Mouse (Mus musculus) common myeloid progenitor, adult 5-6 weeks (primary cell): Measurements from ENCODE around the gene Mgme1. TPM values are rescaled to one million over a fixed set of nuclear protein-coding genes. Genes with fewer than 3 reads are reported as not detected.

Experiments used
- ATAC-seq: replicated peaks from 2 replicates; pipeline ENCODE4 v1.8.0; 2016; ENCODE audit warnings: low read depth, mild to moderate bottlenecking, moderate TSS enrichment, inconsistent platforms; ENCODE audit not compliant: poor library complexity, severe bottlenecking
- total RNA-seq: library from RNA; stranded (forward); fragments of 200-1000, 187-1606 nt; gene quantifications from 2 replicates; pipeline ENCODE4 v1.2.3, GENCODE M21; 2017

The Mgme1 gene
- total RNA-seq, 1 experiment from 2014 or later, result 30.4 TPM

GRCm38 (mm10) chr2:144299749-144300669 is 29.5 kb downstream of the Mgme1 start:
- peak; percentile 49 for ATAC-seq

- peak; percentile 15 for ATAC-seq
Observed at GRCm38 (mm10) chr2:144301101-144301500, 30.6 kb downstream of the Mgme1 start.

- no peak for ATAC-seq
Observed at GRCm38 (mm10) chr2:144305721-144306294, 35.3 kb downstream of the Mgme1 start.

- no peak for ATAC-seq
Observed at GRCm38 (mm10) chr2:144308561-144308960, 38.1 kb downstream of the Mgme1 start.

GRCm38 (mm10) chr2:144310273-144310672 is 39.8 kb downstream of the Mgme1 start:
- ATAC-seq, result no peak

- ATAC-seq, result no peak
Observed at GRCm38 (mm10) chr2:144311372-144311771, 40.9 kb downstream of the Mgme1 start.

- no peak for ATAC-seq
Observed at GRCm38 (mm10) chr2:144324218-144324617, 53.8 kb downstream of the Mgme1 start.

GRCm38 (mm10) chr2:144329451-144329850 is 59.0 kb downstream of the Mgme1 start:
- no peak for ATAC-seq

GRCm38 (mm10) chr2:144329937-144330336 is 59.5 kb downstream of the Mgme1 start:
- ATAC-seq, result no peak

- ATAC-seq, result 0 out of 2 replicates have a peak, but pooled peaks have one; percentile 17
Observed at GRCm38 (mm10) chr2:144330352-144330959, 60.0 kb downstream of the Mgme1 start.

Other genes starting within 250 kb of the Mgme1 start
- not detected in 2 replicates for gene Banf2, start 237.6 kb upstream of the Mgme1 start, total RNA-seq
- gene Snx5, start 243 bp downstream of the Mgme1 start, total RNA-seq, result 280 and 311 TPM in 2 replicates
- gene Ovol2, start 61.5 kb downstream of the Mgme1 start, total RNA-seq, result not detected in 2 replicates
- 34.7 and 44.2 TPM in 2 replicates for gene Kat14, start 98.3 kb downstream of the Mgme1 start, total RNA-seq
- gene Pet117, start 98.3 kb downstream of the Mgme1 start, total RNA-seq, result 19.5 TPM in 1 of 2 replicates, not detected in the other